ENCODE assay signal across 17 mouse cellular contexts in genomic region chr16:24216828-24217227, GRCm38 (mm10).
DNase-seq lines count a peak whose midpoint lies in the region; TF ChIP-seq lines count a peak whose summit lies in the region.
"Had no signal": no experiment of that assay in that cellular context is flagged by ENCODE, and none has a peak within 500 bp of the region (broad histone marks: within the 10 kb centered on the region; RNA-seq: fewer than 3 reads in every experiment).

No protein-coding gene starts in this region.

- 34% methylated on average over 5 of the region's 5 CpGs for WGBS in thymus, adult 2 months

- 0 out of 2 replicates have a peak, but pooled peaks have one; percentile 27 for TF ChIP-seq POLR2A in thymus, adult 2 months (IDR thresholded peaks at IDR 0.05; ENCODE audit: control insufficient read depth, extremely low read depth, insufficient read depth, low read length, poor library complexity)

- no peaks in the 10 kb centered on the region for H3K36me3 ChIP-seq in thymus, adult 2 months (ENCODE audit: control insufficient read depth, insufficient read depth, low read length)
- H3K36me3 ChIP-seq: embryonic facial prominence, embryonic 12.5 days; heart, embryonic 12.5 days; hindbrain, embryonic 15.5 days; neural tube, embryonic 12.5 days had no signal

- H3K4me1 ChIP-seq in thymus, adult 2 months (replicated peaks; ENCODE audit: control insufficient read depth, insufficient read depth, low read length), result peaks cover 56% of the 10 kb centered on the region
- H3K4me1 ChIP-seq: heart, embryonic 12.5 days had no signal

- no peaks in the 10 kb centered on the region for H3K27me3 ChIP-seq in thymus, adult 2 months (ENCODE audit: control insufficient read depth, insufficient read depth, low read length)
- H3K27me3 ChIP-seq: embryonic facial prominence, embryonic 12.5 days; heart, embryonic 12.5 days; hindbrain, embryonic 15.5 days; neural tube, embryonic 12.5 days had no signal

- no peak overlapping the region for H3K4me3 ChIP-seq in thymus, adult 2 months (ENCODE audit: control insufficient read depth, insufficient read depth, low read length)
- H3K4me3 ChIP-seq: embryonic facial prominence, embryonic 12.5 days; heart, embryonic 12.5 days; hindbrain, embryonic 15.5 days; megakaryocyte, embryonic 14.5 days; neural tube, embryonic 12.5 days had no signal

- H3K27ac ChIP-seq in thymus, adult 2 months (ENCODE audit: control insufficient read depth, insufficient read depth, low read length), result peak overlapping the region; percentile 70
- H3K27ac ChIP-seq: embryonic facial prominence, embryonic 12.5 days; hindbrain, embryonic 15.5 days; neural tube, embryonic 12.5 days had no signal

- DNase-seq in CD4-positive helper T cell, adult 2 months (ENCODE audit: low read depth, low spot score), result peak; percentile 61
- peak; percentile 59 for DNase-seq in CD4-positive, CD25-positive, alpha-beta regulatory T cell, adult 2 months (ENCODE audit: low read depth, low spot score)
- DNase-seq in induced T-regulatory cell, adult 2 months (ENCODE audit: low read depth), result peak; percentile 57
- peak; percentile 62 for DNase-seq in thymus, adult 2 months
- no peak for DNase-seq in embryo, embryonic 11 days
- no peak for DNase-seq in left cerebral cortex, adult 8-10 months (ENCODE audit: low spot score in 2 of 2)
- DNase-seq in B cell, adult 2 months, result no peak
- DNase-seq: cerebellum, adult 8-10 months; heart, adult 11 months; heart, postnatal 36 days; lung, adult 18-20 months; lung, postnatal 14 days had no signal

- no peak for TF ChIP-seq CTCF in thymus, adult 2 months (IDR thresholded peaks at IDR 0.05; ENCODE audit: borderline replicate concordance, control insufficient read depth, extremely low read depth, insufficient read depth, low read length, poor library complexity)

Comparison
In these comparisons a context has a peak if more than half of its experiments do, and no peak if none do; other contexts are left out.
1. DNase-seq: peak in CD4-positive helper T cell, adult 2 months (single experiment), CD4-positive, CD25-positive, alpha-beta regulatory T cell, adult 2 months (single experiment), induced T-regulatory cell, adult 2 months (single experiment) and thymus, adult 2 months (single experiment); none in embryo, embryonic 11 days (single experiment), left cerebral cortex, adult 8-10 months (0 of 2) and B cell, adult 2 months (0 of 2).